Mouse (Mus musculus) lung, embryonic 15.5 days (tissue): ENCODE results near the gene Gm36079. TPM values are rescaled to one million over a fixed set of nuclear protein-coding genes. Genes with fewer than 3 reads are reported as not detected.
"Not testable (repeated sequence)": the region's sequence is repeated elsewhere in the genome, so short reads cannot be mapped to it uniquely, and the experiment has no call there.

Experiments
- ATAC-seq: fragments of 200-750 bp; cut with Nextera tagmentation; 2 replicates; pipeline ENCODE4 v1.8.0; 2017; ENCODE audit warnings: moderate number of reproducible peaks, borderline replicate concordance; ENCODE audit not compliant: low FRiP score, low TSS enrichment; ENCODE audit errors: extremely low read depth
- H3K27ac ChIP-seq: fragments of 300-500 bp; sonication (generic); 2 replicates; pipeline ENCODE4 v1.5.1; 2015; ENCODE audit warnings: moderate library complexity, mild to moderate bottlenecking, inconsistent platforms
- H3K27me3 ChIP-seq: fragments of 300-500 bp; sonication (generic); 2 replicates; pipeline ENCODE4 v1.6.1; 2015; ENCODE audit warnings: inconsistent platforms
- H3K36me3 ChIP-seq: fragments of 300-500 bp; sonication (generic); 2 replicates; pipeline ENCODE4 v1.6.1; 2015; ENCODE audit warnings: inconsistent platforms
- H3K4me1 ChIP-seq: fragments of 300-500 bp; sonication (generic); 2 replicates; pipeline ENCODE4 v1.6.1; 2015; ENCODE audit warnings: inconsistent platforms
- H3K4me2 ChIP-seq: fragments of 300-500 bp; sonication (generic); 2 replicates; pipeline ENCODE4 v1.6.1; 2015; ENCODE audit warnings: inconsistent platforms, mild to moderate bottlenecking, moderate library complexity
- H3K4me3 ChIP-seq: fragments of 300-500 bp; sonication (generic); 2 replicates; pipeline ENCODE4 v1.5.1; 2015; ENCODE audit warnings: mild to moderate bottlenecking, inconsistent platforms
- H3K9ac ChIP-seq: fragments of 300-500 bp; sonication (generic); 2 replicates; pipeline ENCODE4 v1.6.1; 2015; ENCODE audit warnings: inconsistent platforms
- H3K9me3 ChIP-seq: fragments of 300-500 bp; sonication (generic); 2 replicates; pipeline ENCODE4 v1.6.1; 2016; ENCODE audit warnings: inconsistent platforms
- WGBS: fragments of 180-500 bp; shearing (Covaris S2); methylation state at CpG from one replicate; pipeline ENCODE4 v1.1.7; 2015; 5-methylcytosine and 5-hydroxymethylcytosine counted together
- polyA plus RNA-seq: library from polyadenylated mRNA; unstranded; fragments of >200 nt; fragmentation: Nextera tagmentation; extraction: Ambion mirVana; gene quantifications from 2 replicates; pipeline ENCODE4 v1.2.1, GENCODE M21; 2015

Gene Gm36079
- polyA plus RNA-seq, 1 experiment from 2014 or later, result not detected

GRCm38 (mm10) chr13:120013544-120013943 lies 13.3 kb downstream of the Gm36079 start:
- no CpG with 5 or more reads among the region's 5 CpGs for WGBS
- H3K4me3 ChIP-seq, H3K27me3 ChIP-seq, H3K4me2 ChIP-seq, H3K27ac ChIP-seq, H3K36me3 ChIP-seq, H3K9ac ChIP-seq, H3K4me1 ChIP-seq, H3K9me3 ChIP-seq: not testable (repeated sequence)
- ATAC-seq, result peak; percentile 46; the same call in 1 of the 2 replicates

- H3K4me3 ChIP-seq, H3K9ac ChIP-seq, H3K27me3 ChIP-seq, H3K4me2 ChIP-seq, H3K9me3 ChIP-seq, H3K27ac ChIP-seq, H3K36me3 ChIP-seq, H3K4me1 ChIP-seq, ATAC-seq: not testable (repeated sequence)
These were observed 16.7 kb downstream of the Gm36079 start for GRCm38 (mm10) chr13:120010068-120010467.

GRCm38 (mm10) chr13:119999215-119999614 lies 27.6 kb downstream of the Gm36079 start:
- not testable (repeated sequence) for H3K9ac ChIP-seq, H3K4me2 ChIP-seq, H3K36me3 ChIP-seq, H3K27ac ChIP-seq, H3K4me3 ChIP-seq, H3K4me1 ChIP-seq, H3K27me3 ChIP-seq, H3K9me3 ChIP-seq, ATAC-seq
- no CpG with 5 or more reads among the region's 4 CpGs for WGBS

GRCm38 (mm10) chr13:119998442-119999086 lies 28.2 kb downstream of the Gm36079 start:
- not testable (repeated sequence) for H3K27ac ChIP-seq, H3K9me3 ChIP-seq, H3K36me3 ChIP-seq, H3K27me3 ChIP-seq, H3K4me1 ChIP-seq, H3K4me3 ChIP-seq, H3K9ac ChIP-seq, H3K4me2 ChIP-seq
- peak; percentile 64; the same call in 1 of the 2 replicates for ATAC-seq
- no CpG with 5 or more reads among the region's 22 CpGs for WGBS

- ATAC-seq, H3K36me3 ChIP-seq, H3K27ac ChIP-seq, H3K4me2 ChIP-seq, H3K4me1 ChIP-seq, H3K9ac ChIP-seq, H3K4me3 ChIP-seq, H3K9me3 ChIP-seq, H3K27me3 ChIP-seq: not testable (repeated sequence)
- no CpG with 5 or more reads among the region's 10 CpGs for WGBS
These were observed 34.8 kb downstream of the Gm36079 start for GRCm38 (mm10) chr13:119991917-119992496.

GRCm38 (mm10) chr13:119991264-119991663 lies 35.5 kb downstream of the Gm36079 start:
- not testable (repeated sequence) for H3K36me3 ChIP-seq, H3K4me1 ChIP-seq, H3K27me3 ChIP-seq, H3K4me3 ChIP-seq, H3K4me2 ChIP-seq, H3K9ac ChIP-seq, H3K9me3 ChIP-seq, H3K27ac ChIP-seq, ATAC-seq
- no CpG with 5 or more reads among the region's 13 CpGs for WGBS

Other genes starting within 250 kb of the Gm36079 start
- 38.1 and 39.5 TPM in 2 replicates for gene Zfp131, start 236.1 kb downstream of the Gm36079 start, polyA plus RNA-seq
- gene AF067063, start 196.8 kb downstream of the Gm36079 start, polyA plus RNA-seq, result not detected in 2 replicates
- gene D13Ertd608e, start 191.0 kb downstream of the Gm36079 start, polyA plus RNA-seq, result not detected in 2 replicates
- gene Tcstv1, start 132.2 kb downstream of the Gm36079 start, polyA plus RNA-seq, result not detected in 2 replicates
- gene Gm21761, start 97.7 kb downstream of the Gm36079 start, polyA plus RNA-seq, result not detected in 2 replicates
- not detected in 2 replicates for gene B020031M17Rik, start 76.2 kb downstream of the Gm36079 start, polyA plus RNA-seq
- gene Gm21188, start 25.2 kb upstream of the Gm36079 start, polyA plus RNA-seq, result not detected in 2 replicates
- not detected in 2 replicates for gene Gm20767, start 113.2 kb upstream of the Gm36079 start, polyA plus RNA-seq
- not detected in 2 replicates for gene Gm21818, start 145.4 kb upstream of the Gm36079 start, polyA plus RNA-seq
- gene Gm21762, start 188.9 kb upstream of the Gm36079 start, polyA plus RNA-seq, result not detected in 2 replicates
- gene Gm21731, start 212.1 kb upstream of the Gm36079 start, polyA plus RNA-seq, result not detected in 2 replicates
- not detected in 2 replicates for gene AF067061, start 236.1 kb upstream of the Gm36079 start, polyA plus RNA-seq